Mouse (Mus musculus): ENCODE results near the gene Lrrk2.
"Not testable (repeated sequence)": the region's sequence is repeated elsewhere in the genome, so short reads cannot be mapped to it uniquely, and the experiment has no call there.

The Lrrk2 gene

DNA sequence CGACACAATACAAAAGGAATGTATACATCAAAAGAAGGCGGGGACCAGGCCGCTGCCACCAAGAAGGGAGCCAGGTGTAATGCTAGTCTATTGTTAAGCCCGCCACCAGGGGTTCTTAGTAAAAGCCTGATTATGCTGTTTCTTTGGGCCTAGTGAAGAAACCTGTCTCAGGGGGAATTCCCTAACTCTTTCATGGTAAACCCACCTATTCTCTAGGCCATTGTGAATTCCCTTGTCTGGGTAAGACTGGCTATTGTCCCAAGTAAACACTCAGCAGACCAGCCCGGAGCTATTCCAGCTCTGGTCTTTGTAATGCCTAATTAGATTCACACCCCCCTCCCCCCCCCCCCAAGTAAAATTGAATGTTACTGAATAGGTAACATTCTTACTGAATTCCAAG, 191.2 kb downstream of the Lrrk2 start:
- not testable (repeated sequence) for H3K36me3 ChIP-seq (ENCODE audit: control insufficient read depth, insufficient read depth, low read length, poor library complexity, severe bottlenecking); DNase-seq (ENCODE audit: low read depth, low spot score); H3K27me3 ChIP-seq (ENCODE audit: control insufficient read depth, insufficient read depth, low read length, poor library complexity, severe bottlenecking)
